Mouse (Mus musculus): ENCODE results near the gene Tspyl3. TPM values are rescaled to one million over a fixed set of nuclear protein-coding genes. Genes with fewer than 3 reads are reported as not detected.

Gene Tspyl3
- total and polyA plus RNA-seq, 3 experiments = 4.3 to 47.3 (median 9.8) TPM

DNA sequence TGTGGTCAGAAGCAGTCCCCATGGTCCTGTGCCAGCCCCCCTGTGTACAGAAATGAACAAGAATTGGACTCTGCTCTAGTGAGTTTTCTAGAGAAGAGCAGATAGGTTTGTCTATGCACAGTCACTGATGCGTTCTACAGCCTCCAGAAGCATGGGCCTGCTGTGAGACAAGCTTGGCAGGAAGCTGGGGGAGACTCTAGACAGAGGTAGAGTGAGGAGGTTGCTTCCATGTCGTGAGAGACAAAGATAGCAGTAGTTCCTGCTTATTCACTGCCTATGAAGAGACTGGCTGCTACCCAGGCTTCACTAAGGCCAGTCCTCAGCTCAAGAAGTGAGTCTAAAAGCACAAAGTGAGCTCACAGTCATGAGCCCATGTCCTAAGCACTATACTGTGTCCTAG lies 34.0 kb downstream of the Tspyl3 start:
- Histone ChIP-seq H3K36me3 (ENCODE audit: control insufficient read depth in 1 of 2, insufficient read depth in 2 of 2, low read length in 2 of 2) (peaks cover 0 to 60% of the 10 kb centered on the region in 2 experiments; a peak in 3 of 4 replicates), H3K9me3 (replicated peaks; ENCODE audit: insufficient read depth, low read length) (no peaks in the 10 kb centered on the region), H3K9ac (ENCODE audit: control insufficient read depth, low read depth, low read length, poor library complexity, severe bottlenecking) (peak overlapping the region; percentile 50), H3K27ac (ENCODE audit: control insufficient read depth, low read depth, low read length) (peak overlapping the region; percentile 89), H3K27me3 (ENCODE audit: control insufficient read depth in 1 of 2, insufficient read depth in 2 of 2, low read length in 2 of 2) (no peaks in the 10 kb centered on the region), H3K79me2 (ENCODE audit: control insufficient read depth, insufficient read depth, low read length, poor library complexity) (no peaks in the 10 kb centered on the region), H3K4me1 (ENCODE audit: control insufficient read depth in 1 of 2, insufficient read depth in 2 of 2, low read length in 2 of 2) (peaks cover 38 to 63% of the 10 kb centered on the region in 2 experiments), H3K4me3 (ENCODE audit: control insufficient read depth in 1 of 2, insufficient read depth in 1 of 2, low read depth in 2 of 2, low read length in 2 of 2) (no peak overlapping the region; a peak in 1 of 4 replicates)
- DNase-seq (ENCODE audit: low read depth, low spot score) = peak; percentile 92
- TF ChIP-seq MEF2A (IDR thresholded peaks at IDR 0.05; ENCODE audit: extremely low read depth, insufficient replicate concordance, low read depth, low read length, poor library complexity, severe bottlenecking) = no peak
- TF ChIP-seq ZC3H11A (IDR thresholded peaks at IDR 0.05; ENCODE audit: low read depth, low read length) = no peak
- TF ChIP-seq MAFK (IDR thresholded peaks at IDR 0.05; ENCODE audit: borderline replicate concordance, low read depth, low read length) = no peak
- TF ChIP-seq HCFC1 (IDR thresholded peaks at IDR 0.05; ENCODE audit: low read depth, low read length) = 0 out of 2 replicates have a peak, but pooled peaks have one; percentile 33
- TF ChIP-seq SIN3A (IDR thresholded peaks at IDR 0.05; ENCODE audit: low read length) = peak; percentile 76; the same call in 1 of the 2 replicates
- no peak for TF ChIP-seq MYB (IDR thresholded peaks at IDR 0.05; ENCODE audit: low read depth, low read length)
- TF ChIP-seq RAD21 (IDR thresholded peaks at IDR 0.05; ENCODE audit: low read depth, low read length) = no peak
- TF ChIP-seq RCOR1 (IDR thresholded peaks at IDR 0.05; ENCODE audit: low read depth, low read length) = peak; percentile 14; the same call in 1 of the 2 replicates
- TF ChIP-seq GABPA (IDR thresholded peaks at IDR 0.05; ENCODE audit: low read depth, low read length) = no peak
- 0 out of 4 replicates have a peak, but pooled peaks of 1 of the 2 experiments have one; percentile 26 for TF ChIP-seq POLR2A (IDR thresholded peaks at IDR 0.05; ENCODE audit: control insufficient read depth in 1 of 2, insufficient read depth in 1 of 2, low read depth in 1 of 2, low read length in 2 of 2, poor library complexity in 1 of 2)
- 0 out of 2 replicates have a peak, but pooled peaks have one; percentile 40 for TF ChIP-seq BHLHE40 (IDR thresholded peaks at IDR 0.05; ENCODE audit: borderline replicate concordance, low read depth, low read length)
- no peak for TF ChIP-seq POLR2AphosphoS2 (IDR thresholded peaks at IDR 0.05; ENCODE audit: low read length)
- peak; percentile 42 for TF ChIP-seq TAL1 (IDR thresholded peaks at IDR 0.05; ENCODE audit: low read length)
- TF ChIP-seq KAT2A (conservative IDR thresholded peaks at IDR 0.05; ENCODE audit: low read depth, low read length) = no peak; the same call in 1 of the 2 replicates
- TF ChIP-seq CHD1 (IDR thresholded peaks at IDR 0.05; ENCODE audit: low read depth, low read length) = no peak
- no peak for TF ChIP-seq USF2 (IDR thresholded peaks at IDR 0.05; ENCODE audit: borderline replicate concordance in 1 of 2, insufficient read depth in 1 of 2, low read depth in 1 of 2, low read length in 2 of 2)
- TF ChIP-seq MAZ (IDR thresholded peaks at IDR 0.05; ENCODE audit: low read depth, low read length) = no peak
- TF ChIP-seq CHD2 (IDR thresholded peaks at IDR 0.05; ENCODE audit: low read length) = no peak
- TF ChIP-seq ETS1 (IDR thresholded peaks at IDR 0.05; ENCODE audit: low read depth, low read length) = peak; percentile 51
- TF ChIP-seq NRF1 (IDR thresholded peaks at IDR 0.05; ENCODE audit: insufficient read depth, low read depth, low read length, poor library complexity, severe bottlenecking) = no peak
- TF ChIP-seq TCF12 (IDR thresholded peaks at IDR 0.05; ENCODE audit: low read depth, low read length) = peak; percentile 58
- TF ChIP-seq ZNF384 (IDR thresholded peaks at IDR 0.05; ENCODE audit: low read depth, low read length) = no peak
- no peak for TF ChIP-seq NELFE (IDR thresholded peaks at IDR 0.05; ENCODE audit: low read depth, low read length)
- TF ChIP-seq E2F4 (IDR thresholded peaks at IDR 0.05; ENCODE audit: borderline replicate concordance, low read depth, low read length) = no peak
- TF ChIP-seq JUND (IDR thresholded peaks at IDR 0.05; ENCODE audit: low read depth, low read length) = no peak
- peak; percentile 71; the same call in 1 of the 2 replicates for TF ChIP-seq MYC (IDR thresholded peaks at IDR 0.05; ENCODE audit: low read depth, low read length)
- TF ChIP-seq GATA1 (IDR thresholded peaks at IDR 0.05; ENCODE audit: low read depth, low read length) = peak; percentile 74
- TF ChIP-seq ZKSCAN1 (IDR thresholded peaks at IDR 0.05; ENCODE audit: low read depth, low read length) = no peak
- TF ChIP-seq EP300 (IDR thresholded peaks at IDR 0.05; ENCODE audit: low read depth in 1 of 2, low read length in 2 of 2) = peak; percentile 66 to 69; a peak in 3 of 4 replicates
- TF ChIP-seq ZMIZ1 (IDR thresholded peaks at IDR 0.05; ENCODE audit: low read depth, low read length) = no peak
- no peak for TF ChIP-seq CTCF (IDR thresholded peaks at IDR 0.05 in 2 of 3, conservative IDR thresholded peaks at IDR 0.05 in 1 of 3; ENCODE audit: control insufficient read depth in 1 of 3, insufficient read depth in 1 of 3, low read depth in 2 of 3, low read length in 3 of 3, poor library complexity in 1 of 3, severe bottlenecking in 1 of 3)
- no peak for TF ChIP-seq UBTF (IDR thresholded peaks at IDR 0.05; ENCODE audit: borderline replicate concordance, insufficient read depth, low read depth, low read length)
- peak; percentile 70; the same call in 1 of the 2 replicates for TF ChIP-seq ELF1 (IDR thresholded peaks at IDR 0.05; ENCODE audit: low read depth, low read length)
- TF ChIP-seq TBP (IDR thresholded peaks at IDR 0.05; ENCODE audit: low read depth, low read length) = peak; percentile 86
- no peak for TF ChIP-seq SMC3 (IDR thresholded peaks at IDR 0.05; ENCODE audit: low read depth, low read length)
- peak; percentile 72 for TF ChIP-seq MXI1 (IDR thresholded peaks at IDR 0.05; ENCODE audit: low read depth, low read length)
- 0 out of 2 replicates have a peak, but pooled peaks have one; percentile 61 for TF ChIP-seq MAX (IDR thresholded peaks at IDR 0.05; ENCODE audit: low read length)
